Mouse (Mus musculus): ENCODE data around the gene Bcar3. TPM values are rescaled to one million over a fixed set of nuclear protein-coding genes. Genes with fewer than 3 reads are reported as not detected.

Bcar3 gene
- total and polyA plus RNA-seq, 2 experiments from 2014 or later: 7.3 to 11.4 TPM

DNA sequence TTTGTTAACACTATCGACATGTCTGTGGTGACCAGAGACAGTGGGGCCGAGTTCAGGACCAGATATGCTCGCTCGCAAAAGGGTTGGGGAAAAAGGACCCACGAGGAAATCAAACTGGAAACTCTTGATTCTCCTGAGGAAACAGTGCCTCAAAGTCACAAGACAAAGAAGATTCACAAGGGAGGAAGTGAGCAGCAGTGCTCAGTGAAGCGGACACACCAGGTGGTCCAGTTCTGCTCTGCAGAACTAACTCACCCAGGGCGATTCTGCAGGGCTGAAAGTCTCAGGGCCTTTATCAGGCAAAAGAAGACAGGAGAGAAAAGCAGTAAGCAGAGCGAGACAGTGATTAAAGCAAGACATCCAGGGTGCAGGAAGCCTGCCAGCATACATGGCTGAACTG is 112.5 kb downstream of the Bcar3 start:
- no peak overlapping the region for H3K4me3 ChIP-seq (ENCODE audit: low read depth, low read length)
- ATAC-seq (no peak), DNase-seq (no peak)
- no peaks in the 10 kb centered on the region for H3K36me3 ChIP-seq (ENCODE audit: insufficient read depth)
- H3K27ac ChIP-seq (ENCODE audit: low read depth, low read length): no peak overlapping the region
- H3K4me1 ChIP-seq (ENCODE audit: insufficient read depth): no peaks in the 10 kb centered on the region
- no peaks in the 10 kb centered on the region for H3K9me3 ChIP-seq (ENCODE audit: low read length)
- no peaks in the 10 kb centered on the region for H3K27me3 ChIP-seq (ENCODE audit: insufficient read depth, low read length)
- TF ChIP-seq CTCF (IDR thresholded peaks at IDR 0.05; ENCODE audit: low read depth): no peak
- whole genome bisulfite sequencing: 64% methylated on average over 8 of the region's 8 CpGs
- H3K4me2 ChIP-seq (ENCODE audit: low read depth): no peak overlapping the region
- H3K9ac ChIP-seq: no peak overlapping the region

DNA sequence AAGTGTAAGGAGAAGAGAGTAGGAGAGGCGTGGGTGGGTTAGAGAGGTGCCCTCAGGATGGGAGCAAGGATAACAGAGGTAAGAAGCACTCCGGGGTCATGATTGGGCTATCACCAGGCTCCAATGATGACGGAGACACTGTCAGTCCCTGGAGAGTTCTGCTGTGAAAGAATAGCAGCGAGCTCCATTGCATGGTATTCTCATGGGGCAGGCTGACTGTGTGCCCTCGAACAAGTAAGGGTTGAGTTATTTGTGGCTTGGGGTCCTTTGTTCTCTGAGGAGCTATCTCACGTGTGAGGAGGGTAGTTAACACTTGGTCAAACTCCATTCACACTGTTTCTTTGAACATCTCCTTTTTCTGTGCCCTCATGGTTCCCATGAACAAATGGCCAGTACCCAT is 113.8 kb downstream of the Bcar3 start:
- Histone ChIP-seq H3K4me3 (ENCODE audit: low read depth, low read length) (no peak overlapping the region), H3K9me3 (ENCODE audit: low read length) (no peaks in the 10 kb centered on the region), H3K9ac (no peak overlapping the region), H3K4me1 (ENCODE audit: insufficient read depth) (no peaks in the 10 kb centered on the region), H3K4me2 (ENCODE audit: low read depth) (no peak overlapping the region), H3K36me3 (ENCODE audit: insufficient read depth) (no peaks in the 10 kb centered on the region), H3K27me3 (ENCODE audit: insufficient read depth, low read length) (no peaks in the 10 kb centered on the region), H3K27ac (ENCODE audit: low read depth, low read length) (no peak overlapping the region)
- WGBS: 88% methylated on average over 6 of the region's 6 CpGs
- TF ChIP-seq CTCF (IDR thresholded peaks at IDR 0.05; ENCODE audit: low read depth): no peak
- DNase-seq (no peak), ATAC-seq (no peak)

DNA sequence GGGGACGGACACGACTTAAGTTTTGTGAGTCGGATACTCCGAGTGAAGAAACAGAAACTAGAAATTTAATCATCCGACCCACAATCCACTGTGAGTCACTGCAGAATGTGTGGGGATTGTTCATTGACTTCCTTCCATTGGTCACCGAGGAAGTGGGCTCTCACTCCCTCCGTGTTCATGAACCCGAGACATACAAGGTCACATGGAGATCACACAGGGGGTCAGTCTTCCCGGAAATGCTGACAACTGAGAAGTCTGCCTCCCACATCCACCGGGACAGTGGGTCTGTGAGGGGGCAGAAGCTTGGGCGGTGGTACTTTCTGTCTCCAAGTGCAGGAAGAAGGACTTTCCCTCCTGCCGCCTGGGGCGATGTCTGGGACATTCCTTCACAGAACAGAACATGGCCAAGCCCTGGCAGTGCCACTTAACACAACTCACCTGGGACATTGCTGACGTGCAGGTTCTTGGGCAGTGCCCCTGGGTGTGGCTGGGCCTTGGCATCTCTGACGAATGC is 114.9 kb downstream of the Bcar3 start:
- ATAC-seq: no peak

DNA sequence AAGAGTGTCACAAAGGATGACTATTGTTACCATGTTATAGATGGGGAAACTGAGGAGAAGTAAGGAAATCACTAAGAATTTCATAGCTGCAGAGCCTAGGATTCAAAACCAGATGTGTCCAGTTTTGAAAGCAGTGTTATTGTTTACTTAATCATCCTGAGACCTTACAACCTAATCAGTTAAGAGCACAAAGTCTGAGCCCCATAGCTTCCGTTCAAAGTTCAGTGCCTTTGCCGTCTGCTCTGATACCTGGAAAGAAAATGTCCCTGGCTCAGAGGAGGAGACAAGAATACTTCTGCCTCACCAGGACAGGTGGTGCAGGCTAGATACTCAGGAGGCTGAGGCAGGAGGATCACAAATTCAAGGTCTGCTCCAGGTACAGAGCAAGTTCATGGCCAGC is 117.7 kb downstream of the Bcar3 start:
- Histone ChIP-seq H3K27ac (ENCODE audit: low read depth, low read length) (no peak overlapping the region), H3K9me3 (ENCODE audit: low read length) (no peaks in the 10 kb centered on the region), H3K36me3 (ENCODE audit: insufficient read depth) (no peaks in the 10 kb centered on the region), H3K4me1 (ENCODE audit: insufficient read depth) (no peaks in the 10 kb centered on the region), H3K4me3 (ENCODE audit: low read depth, low read length) (no peak overlapping the region), H3K4me2 (ENCODE audit: low read depth) (no peak overlapping the region), H3K9ac (no peak overlapping the region), H3K27me3 (ENCODE audit: insufficient read depth, low read length) (no peaks in the 10 kb centered on the region)
- no peak for ATAC-seq
- no peak for DNase-seq
- TF ChIP-seq CTCF (IDR thresholded peaks at IDR 0.05; ENCODE audit: low read depth): no peak
- WGBS: 87% methylated on average over 2 of the region's 2 CpGs

More for the DNA sequence above, 114.9 kb downstream of the Bcar3 start:
- no peaks in the 10 kb centered on the region for H3K36me3 ChIP-seq (ENCODE audit: insufficient read depth)
- H3K4me3 ChIP-seq (ENCODE audit: low read depth, low read length): no peak overlapping the region
- WGBS: 87% methylated on average over 15 of the region's 15 CpGs
- H3K27me3 ChIP-seq (ENCODE audit: insufficient read depth, low read length): no peaks in the 10 kb centered on the region
- no peaks in the 10 kb centered on the region for H3K4me1 ChIP-seq (ENCODE audit: insufficient read depth)
- no peak overlapping the region for H3K4me2 ChIP-seq (ENCODE audit: low read depth)
- TF ChIP-seq CTCF (IDR thresholded peaks at IDR 0.05; ENCODE audit: low read depth): no peak
- no peak overlapping the region for H3K27ac ChIP-seq (ENCODE audit: low read depth, low read length)
- no peaks in the 10 kb centered on the region for H3K9me3 ChIP-seq (ENCODE audit: low read length)
- H3K9ac ChIP-seq: no peak overlapping the region
- DNase-seq: no peak

DNA sequence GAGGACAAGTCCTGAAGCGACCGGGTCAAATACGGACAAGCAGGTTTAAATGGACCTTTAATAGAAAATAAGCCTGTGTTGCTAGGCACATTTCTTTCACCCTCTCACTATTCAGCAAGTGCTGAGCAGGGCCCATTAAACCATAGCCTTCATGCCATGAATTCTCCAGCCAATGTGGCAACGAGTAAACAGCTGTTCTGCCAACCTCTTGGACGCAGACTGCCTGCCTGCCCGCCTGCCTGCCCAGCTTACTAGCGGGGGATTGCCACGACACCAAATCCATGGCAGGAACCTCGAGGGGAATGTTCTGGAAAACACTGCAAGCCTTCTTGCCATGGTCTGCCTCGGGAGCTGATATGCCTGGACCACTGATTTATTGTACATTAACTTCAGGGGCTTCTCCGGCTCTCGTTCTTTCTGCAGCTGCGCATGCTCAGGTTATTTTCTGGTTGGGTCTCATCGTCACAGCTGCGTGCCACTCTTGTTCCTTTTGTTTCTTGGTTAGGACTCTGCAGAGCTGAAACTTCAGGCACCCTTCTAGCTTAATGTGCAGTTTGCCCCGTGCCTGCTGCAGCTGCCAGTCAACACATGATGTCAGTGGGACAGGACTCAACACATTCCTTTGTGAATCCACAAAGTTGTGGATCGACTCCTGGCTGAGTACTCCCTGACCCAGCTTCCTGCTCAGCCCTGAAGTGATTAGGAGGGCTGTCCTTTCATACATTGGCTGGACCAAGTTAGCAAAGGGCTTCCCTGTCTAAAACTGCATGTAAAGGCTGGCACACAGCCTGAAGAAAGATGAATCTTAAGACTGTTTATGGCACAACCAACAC is 120.0 kb downstream of the Bcar3 start:
- Histone ChIP-seq H3K27me3 (ENCODE audit: insufficient read depth, low read length) (no peaks in the 10 kb centered on the region), H3K9ac (no peak overlapping the region), H3K36me3 (ENCODE audit: insufficient read depth) (no peaks in the 10 kb centered on the region), H3K4me3 (ENCODE audit: low read depth, low read length) (peak overlapping the region; percentile 1; the same call in 1 of the 2 replicates), H3K4me2 (ENCODE audit: low read depth) (peak overlapping the region; percentile 26), H3K27ac (ENCODE audit: low read depth, low read length) (no peak overlapping the region), H3K4me1 (ENCODE audit: insufficient read depth) (no peaks in the 10 kb centered on the region), H3K9me3 (ENCODE audit: low read length) (no peaks in the 10 kb centered on the region)
- TF ChIP-seq CTCF (IDR thresholded peaks at IDR 0.05; ENCODE audit: low read depth): no peak
- WGBS: 12% methylated on average over 17 of the region's 17 CpGs
- DNase-seq: peak; percentile 25
- peak; percentile 76 for ATAC-seq

DNA sequence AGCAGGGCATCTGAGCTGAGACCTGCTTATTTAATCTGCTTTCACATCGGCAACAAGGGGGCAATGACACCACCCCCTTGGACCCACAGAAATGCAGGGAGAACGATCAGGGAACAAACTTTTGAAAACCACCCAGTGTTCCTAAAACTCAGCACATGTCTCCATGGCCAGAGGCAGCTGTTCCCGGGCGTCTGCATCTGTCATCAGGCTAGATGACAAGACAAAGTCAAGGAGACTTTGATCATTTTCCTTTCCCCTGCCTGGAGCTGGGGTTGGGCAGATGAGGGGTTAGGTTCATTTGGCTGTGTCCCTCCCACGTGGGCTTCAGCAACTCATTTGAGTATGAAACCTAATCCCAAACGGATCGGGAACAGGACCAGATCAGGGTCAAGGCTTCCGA is 120.9 kb downstream of the Bcar3 start:
- no peaks in the 10 kb centered on the region for H3K9me3 ChIP-seq (ENCODE audit: low read length)
- H3K36me3 ChIP-seq (ENCODE audit: insufficient read depth): no peaks in the 10 kb centered on the region
- no peak overlapping the region for H3K27ac ChIP-seq (ENCODE audit: low read depth, low read length)
- no peak overlapping the region for H3K4me2 ChIP-seq (ENCODE audit: low read depth)
- no peak overlapping the region for H3K9ac ChIP-seq
- no peaks in the 10 kb centered on the region for H3K4me1 ChIP-seq (ENCODE audit: insufficient read depth)
- TF ChIP-seq CTCF (IDR thresholded peaks at IDR 0.05; ENCODE audit: low read depth): no peak
- WGBS: 73% methylated on average over 8 of the region's 8 CpGs
- no peak for DNase-seq
- H3K4me3 ChIP-seq (ENCODE audit: low read depth, low read length): no peak overlapping the region
- H3K27me3 ChIP-seq (ENCODE audit: insufficient read depth, low read length): peaks cover under 1% of the 10 kb centered on the region; the same call in 1 of the 2 replicates
- no peak for ATAC-seq

DNA sequence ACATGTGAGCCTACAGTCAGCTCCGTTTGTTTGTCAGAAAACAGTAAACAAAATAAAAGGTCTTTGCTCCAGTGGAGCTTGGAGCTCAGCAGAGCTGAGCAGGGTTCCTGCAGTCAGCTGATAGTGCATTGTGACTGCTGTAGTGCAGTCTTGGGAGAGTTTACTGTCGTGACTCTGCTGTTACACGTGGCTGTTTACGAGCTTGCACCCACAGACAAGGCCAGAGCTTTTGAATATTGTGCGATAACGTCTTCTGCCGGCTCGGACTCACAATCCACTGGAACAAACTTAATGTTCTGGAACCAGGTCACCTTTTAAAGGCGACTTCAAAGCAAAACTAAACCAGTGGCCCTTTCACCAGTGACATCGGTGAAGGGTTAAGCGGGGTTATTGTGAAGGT is 123.5 kb downstream of the Bcar3 start:
- Histone ChIP-seq H3K27me3 (ENCODE audit: insufficient read depth, low read length) (peaks cover 7% of the 10 kb centered on the region; the same call in 1 of the 2 replicates), H3K9me3 (ENCODE audit: low read length) (no peaks in the 10 kb centered on the region), H3K36me3 (ENCODE audit: insufficient read depth) (no peaks in the 10 kb centered on the region), H3K4me3 (ENCODE audit: low read depth, low read length) (no peak overlapping the region), H3K27ac (ENCODE audit: low read depth, low read length) (no peak overlapping the region), H3K4me2 (ENCODE audit: low read depth) (no peak overlapping the region), H3K4me1 (ENCODE audit: insufficient read depth) (no peaks in the 10 kb centered on the region), H3K9ac (no peak overlapping the region)
- TF ChIP-seq CTCF (IDR thresholded peaks at IDR 0.05; ENCODE audit: low read depth): no peak
- ATAC-seq: no peak
- DNase-seq: no peak
- WGBS: 63% methylated on average over 11 of the region's 11 CpGs
